Comparison of ENCODE assay signal across 14 mouse cellular contexts in genomic region chr5:115160655-115161054, GRCm38 (mm10). TPM values are rescaled to one million over a fixed set of nuclear protein-coding genes. Genes with fewer than 3 reads are reported as not detected.
DNase-seq lines count a peak whose midpoint lies in the region; ATAC-seq and TF ChIP-seq lines count a peak whose summit lies in the region.
"Had no signal": no experiment of that assay in that cellular context is flagged by ENCODE, and none has a peak within 500 bp of the region (broad histone marks: within the 10 kb centered on the region; RNA-seq: fewer than 3 reads in every experiment).

No protein-coding gene starts in this region.

- no peaks in the 10 kb centered on the region for H3K9me3 ChIP-seq in heart, embryonic 16.5 days (replicated peaks; ENCODE audit: control insufficient read depth, low read length)
- no peaks in the 10 kb centered on the region for H3K9me3 ChIP-seq in liver, embryonic 15.5 days (replicated peaks)
- no peaks in the 10 kb centered on the region for H3K9me3 ChIP-seq in E14TG2a.4 (ENCODE audit: low read length)
- H3K9me3 ChIP-seq in intestine, postnatal 0 days (ENCODE audit: control insufficient read depth) = no peaks in the 10 kb centered on the region
- H3K9me3 ChIP-seq: heart, embryonic 12.5 days; midbrain, embryonic 15.5 days had no signal

- H3K9ac ChIP-seq in heart, embryonic 16.5 days (ENCODE audit: low read length) = no peak overlapping the region
- H3K9ac ChIP-seq in liver, embryonic 15.5 days = no peak overlapping the region
- no peak overlapping the region for H3K9ac ChIP-seq in intestine, postnatal 0 days (ENCODE audit: low read depth, low read length)
- H3K9ac ChIP-seq: heart, embryonic 12.5 days; midbrain, embryonic 15.5 days had no signal

- H3K4me2 ChIP-seq in heart, embryonic 16.5 days (ENCODE audit: low read depth, low read length) = no peak overlapping the region
- 0 out of 2 replicates have a peak overlapping the region, but pooled peaks have one; percentile 16 for H3K4me2 ChIP-seq in liver, embryonic 15.5 days
- no peak overlapping the region for H3K4me2 ChIP-seq in intestine, postnatal 0 days (replicated peaks; ENCODE audit: low read depth)
- H3K4me2 ChIP-seq: heart, embryonic 12.5 days; midbrain, embryonic 15.5 days had no signal

- H3K4me1 ChIP-seq in heart, embryonic 16.5 days (ENCODE audit: control insufficient read depth, insufficient read depth, low read length) = peaks cover 21% of the 10 kb centered on the region
- peaks cover 51% of the 10 kb centered on the region for H3K4me1 ChIP-seq in liver, embryonic 15.5 days (replicated peaks)
- H3K4me1 ChIP-seq in E14TG2a.4 (replicated peaks; ENCODE audit: low read depth, low read length) = peaks cover 70% of the 10 kb centered on the region
- 0 out of 2 replicates have a peak, but pooled peaks cover 3% of the 10 kb centered on the region for H3K4me1 ChIP-seq in intestine, postnatal 0 days (replicated peaks; ENCODE audit: control insufficient read depth, insufficient read depth, low read length)

- no peak for TF ChIP-seq CTCF in E14TG2a.4 (conservative IDR thresholded peaks at IDR 0.05; ENCODE audit: low read length)
- no peak for TF ChIP-seq CTCF in intestine, postnatal 0 days (IDR thresholded peaks at IDR 0.05; ENCODE audit: low read depth)

- ATAC-seq in heart, embryonic 16.5 days (replicated peaks; ENCODE audit: extremely low read depth, insufficient read depth, low FRiP score) = no peak
- ATAC-seq in liver, embryonic 15.5 days (ENCODE audit: insufficient read depth) = no peak
- no peak for ATAC-seq in intestine, postnatal 0 days
- ATAC-seq: activated CD4-positive, CD25-positive, alpha-beta regulatory T cell, adult 4 months; inflammation-experienced regulatory T-cells, adult 6 months; midbrain, embryonic 15.5 days had no signal

- WGBS in heart, embryonic 16.5 days = 74% methylated on average over 6 of the region's 6 CpGs
- WGBS in liver, embryonic 15.5 days (ENCODE audit: insufficient replicate concordance) = 44% methylated on average over 6 of the region's 6 CpGs
- 52% methylated on average over 6 of the region's 6 CpGs for WGBS in intestine, postnatal 0 days

- intact Hi-C loops in heart, postnatal 14 days (cut with DNase I) = loop anchor here (2.0 kb wide), 1 partner anchor 76 kb away; no protein-coding TSS in a partner anchor

- H3K4me3 ChIP-seq in heart, embryonic 16.5 days (ENCODE audit: low read length) = no peak overlapping the region
- H3K4me3 ChIP-seq in liver, embryonic 15.5 days (replicated peaks) = no peak overlapping the region
- peak overlapping the region; percentile 43 for H3K4me3 ChIP-seq in E14TG2a.4 (replicated peaks; ENCODE audit: low read length)
- H3K4me3 ChIP-seq in intestine, postnatal 0 days (ENCODE audit: low read depth, low read length) = no peak overlapping the region
- H3K4me3 ChIP-seq: heart, embryonic 12.5 days; midbrain, embryonic 15.5 days had no signal

- no peaks in the 10 kb centered on the region for H3K36me3 ChIP-seq in heart, embryonic 16.5 days (ENCODE audit: control insufficient read depth, insufficient read depth)
- no peaks in the 10 kb centered on the region for H3K36me3 ChIP-seq in liver, embryonic 15.5 days (replicated peaks)
- peaks cover 9% of the 10 kb centered on the region for H3K36me3 ChIP-seq in E14TG2a.4 (ENCODE audit: insufficient read depth, low read length)
- no peaks in the 10 kb centered on the region for H3K36me3 ChIP-seq in intestine, postnatal 0 days (ENCODE audit: control insufficient read depth, insufficient read depth)
- H3K36me3 ChIP-seq: heart, embryonic 12.5 days; midbrain, embryonic 15.5 days had no signal

- H3K27me3 ChIP-seq in heart, embryonic 16.5 days (ENCODE audit: control insufficient read depth, insufficient read depth, low read length) = no peaks in the 10 kb centered on the region
- H3K27me3 ChIP-seq in liver, embryonic 15.5 days = no peaks in the 10 kb centered on the region
- H3K27me3 ChIP-seq in E14TG2a.4 (ENCODE audit: insufficient read depth, low read length) = no peaks in the 10 kb centered on the region
- H3K27me3 ChIP-seq in intestine, postnatal 0 days (replicated peaks; ENCODE audit: control insufficient read depth, insufficient read depth, low read length) = no peaks in the 10 kb centered on the region
- H3K27me3 ChIP-seq: heart, embryonic 12.5 days; midbrain, embryonic 15.5 days had no signal

- DNase-seq in heart, postnatal 14 days = no peak
- DNase-seq in liver = no peak
- no peak for DNase-seq in embryo, embryonic 11 days
- DNase-seq: cerebellum, postnatal 36 days; lung, adult 18-20 months; thymus, adult 18-20 months had no signal

- peak overlapping the region; percentile 69 for H3K27ac ChIP-seq in heart, embryonic 16.5 days (ENCODE audit: low read length)
- H3K27ac ChIP-seq in liver, embryonic 15.5 days (replicated peaks) = no peak overlapping the region
- H3K27ac ChIP-seq in intestine, postnatal 0 days (ENCODE audit: low read depth, low read length) = 0 out of 2 replicates have a peak overlapping the region, but pooled peaks have one; percentile 41
- H3K27ac ChIP-seq: midbrain, embryonic 15.5 days had no signal

RNA-seq across cellular contexts. Expression of gene Mlec, which starts 2.7 kb away (rescaled TPM):
- 50.7 and 55.8 TPM in 2 replicates for polyA plus RNA-seq in heart, embryonic 16.5 days (2015; fragmentation: Nextera tagmentation; extraction: Ambion mirVana)
- total RNA-seq in heart, postnatal 14 days (2021) = 10 to 100 TPM; 70.0 to 77.1 TPM
- 23.7 and 29.6 TPM in 2 replicates for polyA plus RNA-seq in liver, embryonic 15.5 days (2015; fragmentation: Nextera tagmentation; extraction: Ambion mirVana)
- polyA plus RNA-seq in intestine, postnatal 0 days (2015; fragmentation: Nextera tagmentation; extraction: Ambion mirVana) = 56.7 and 59.7 TPM in 2 replicates

RNA-seq across cellular contexts. Expression of gene Unc119b, which starts 25.9 kb away (rescaled TPM):
- polyA plus RNA-seq in heart, embryonic 16.5 days (2015; fragmentation: Nextera tagmentation; extraction: Ambion mirVana) = 20.7 and 22.6 TPM in 2 replicates
- 10 to 100 TPM; 24.7 to 25.8 TPM for total RNA-seq in heart, postnatal 14 days (2021)
- 8.5 and 10.3 TPM in 2 replicates for polyA plus RNA-seq in liver, embryonic 15.5 days (2015; fragmentation: Nextera tagmentation; extraction: Ambion mirVana)
- 10.1 and 12.2 TPM in 2 replicates for polyA plus RNA-seq in intestine, postnatal 0 days (2015; fragmentation: Nextera tagmentation; extraction: Ambion mirVana)

RNA-seq across cellular contexts. Expression of gene Cabp1, which starts 33.5 kb away (rescaled TPM):
- 0.51 and 1.1 TPM in 2 replicates for polyA plus RNA-seq in heart, embryonic 16.5 days (2015; fragmentation: Nextera tagmentation; extraction: Ambion mirVana)
- total RNA-seq in heart, postnatal 14 days (2021) = 1 to 10 TPM; 3.5 to 4.0 TPM
- 0.13 and 0.18 TPM in 2 replicates for polyA plus RNA-seq in liver, embryonic 15.5 days (2015; fragmentation: Nextera tagmentation; extraction: Ambion mirVana)
- polyA plus RNA-seq in intestine, postnatal 0 days (2015; fragmentation: Nextera tagmentation; extraction: Ambion mirVana) = 0.57 and 0.90 TPM in 2 replicates
- polyA plus RNA-seq: inflammation-experienced regulatory T-cells, adult 6 months had no signal

RNA-seq across cellular contexts. Expression of gene Acads, which starts 41.5 kb away (rescaled TPM):
- polyA plus RNA-seq in heart, embryonic 16.5 days (2015; fragmentation: Nextera tagmentation; extraction: Ambion mirVana) = 140 and 143 TPM in 2 replicates
- total RNA-seq in heart, postnatal 14 days (2021) = 100 to 1,000 TPM; 196 to 208 TPM
- polyA plus RNA-seq in liver, embryonic 15.5 days (2015; fragmentation: Nextera tagmentation; extraction: Ambion mirVana) = 49.8 and 53.6 TPM in 2 replicates
- 100 and 113 TPM in 2 replicates for polyA plus RNA-seq in intestine, postnatal 0 days (2015; fragmentation: Nextera tagmentation; extraction: Ambion mirVana)
